Mouse (Mus musculus): ENCODE results near the gene Rdh16. TPM values are rescaled to one million over a fixed set of nuclear protein-coding genes. Genes with fewer than 3 reads are reported as not detected.

Rdh16 gene
- polyA plus RNA-seq (2012; rRNA removed) (0.10 TPM in 1 of 2 replicates, not detected in the other), polyA plus RNA-seq (2014; fragmentation: Nextera tagmentation; extraction: Ambion mirVana) (0.06 TPM in 1 of 2 replicates, not detected in the other)

DNA sequence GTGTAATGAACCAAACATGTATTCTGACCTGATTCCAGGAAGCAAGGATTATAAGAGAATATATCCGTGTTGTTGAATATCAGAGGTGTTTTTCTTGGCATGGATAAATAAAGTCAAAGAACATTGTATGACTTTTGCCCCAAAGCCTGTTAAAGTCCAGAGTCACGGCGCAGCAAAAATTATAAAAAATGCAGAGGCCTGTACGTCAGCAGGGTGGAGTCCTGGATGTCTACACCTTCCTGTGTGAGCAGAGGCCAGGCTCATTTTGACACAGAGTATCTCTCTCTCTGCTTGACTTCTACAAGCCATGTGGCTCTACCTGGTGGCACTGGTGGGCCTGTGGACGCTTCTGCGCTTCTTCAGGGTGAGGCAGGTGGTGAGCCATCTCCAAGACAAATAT lies at the start of gene Rdh16:
TSS of gene Rdh16 (plus strand) at position 262 of the 400 bp plus-strand sequence.
- Histone ChIP-seq H3K27ac (replicated peaks; ENCODE audit: low read depth, low read length) (no peak within 1 kb of the TSS), H3K27me3 (ENCODE audit: control insufficient read depth, insufficient read depth, low read length) (no peaks in the 10 kb centered on the region), H3K4me2 (replicated peaks; ENCODE audit: low read depth, low read length, severe bottlenecking) (no peak within 1 kb of the TSS), H3K4me1 (ENCODE audit: control insufficient read depth, insufficient read depth, low read length) (no peaks in the 10 kb centered on the region), H3K9ac (ENCODE audit: low read depth, low read length, severe bottlenecking) (no peak within 1 kb of the TSS), H3K36me3 (ENCODE audit: control insufficient read depth, insufficient read depth, low read length) (no peaks in the 10 kb centered on the region), H3K9me3 (ENCODE audit: control insufficient read depth, low read length) (no peaks in the 10 kb centered on the region), H3K4me3 (replicated peaks; ENCODE audit: low read length) (no peak within 1 kb of the TSS)
- no peak for ATAC-seq (ENCODE audit: low FRiP score, low read depth)
- 86% methylated on average over 6 of the region's 6 CpGs for WGBS
- no peak for DNase-seq (ENCODE audit: low spot score)
- no peak for TF ChIP-seq POLR2A (IDR thresholded peaks at IDR 0.05; ENCODE audit: borderline replicate concordance, extremely low read depth, insufficient read depth, insufficient read length)

- H3K27ac ChIP-seq (replicated peaks; ENCODE audit: low read depth, low read length) = no peak within 1 kb of the TSS
- peaks cover 18% of the 10 kb centered on the region for H3K36me3 ChIP-seq (ENCODE audit: control insufficient read depth, insufficient read depth, low read length)
- H3K4me1 ChIP-seq (ENCODE audit: control insufficient read depth, insufficient read depth, low read length) = peaks cover 6% of the 10 kb centered on the region; the same call in 1 of the 2 replicates
- H3K27me3 ChIP-seq (ENCODE audit: control insufficient read depth, insufficient read depth, low read length) = no peaks in the 10 kb centered on the region
- WGBS = 63% methylated on average over 8 of the region's 8 CpGs
- H3K4me2 ChIP-seq (replicated peaks; ENCODE audit: low read depth, low read length, severe bottlenecking) = no peak within 1 kb of the TSS
- no peak for TF ChIP-seq POLR2A (IDR thresholded peaks at IDR 0.05; ENCODE audit: borderline replicate concordance, extremely low read depth, insufficient read depth, insufficient read length)
- DNase-seq (ENCODE audit: low spot score) (no peak), ATAC-seq (ENCODE audit: low FRiP score, low read depth) (no peak)
- H3K9me3 ChIP-seq (ENCODE audit: control insufficient read depth, low read length) = no peaks in the 10 kb centered on the region
- no peak within 1 kb of the TSS for H3K9ac ChIP-seq (ENCODE audit: low read depth, low read length, severe bottlenecking)
- H3K4me3 ChIP-seq (replicated peaks; ENCODE audit: low read length) = no peak within 1 kb of the TSS
Measured at GRCm38 (mm10) chr10:127751548-127751947, 49.4 kb upstream of the Rdh16 start, which contains the start of gene Gpr182. TSS of gene Gpr182 (minus strand) at chr10:127751732.

DNA sequence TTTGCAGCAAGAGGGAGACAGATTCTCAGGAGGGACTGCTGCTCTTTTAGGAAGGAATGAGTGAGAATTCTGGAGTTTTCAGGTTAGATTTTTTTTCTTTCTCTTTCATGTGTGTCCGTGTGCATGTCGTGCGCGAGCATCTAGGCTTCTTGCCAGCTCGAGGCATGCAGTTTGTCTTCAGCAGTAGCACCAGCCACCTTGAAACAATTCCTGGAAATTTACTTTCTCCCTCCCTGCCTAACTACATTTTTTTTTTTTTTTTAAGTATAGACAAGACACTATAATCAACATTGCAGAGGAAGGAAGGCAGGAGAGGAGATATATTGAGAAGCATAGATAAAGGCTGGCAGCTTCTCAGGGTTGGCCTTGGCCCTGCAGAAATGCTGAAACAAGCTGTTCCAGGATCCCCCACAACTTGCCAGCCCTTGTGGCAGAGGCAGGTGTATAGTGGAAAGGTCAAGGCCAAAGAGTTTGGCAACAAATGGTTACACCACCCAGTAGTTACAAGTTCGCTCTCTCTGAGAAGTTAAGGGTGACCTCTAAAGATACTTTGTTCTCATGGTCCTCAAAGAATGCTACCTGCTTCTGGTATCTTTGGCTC lies 46.3 kb upstream of the Rdh16 start:
- H3K27me3 ChIP-seq (ENCODE audit: control insufficient read depth, insufficient read depth, low read length) = no peaks in the 10 kb centered on the region
- 67% methylated on average over 6 of the region's 6 CpGs for WGBS
- no peak overlapping the region for H3K9ac ChIP-seq (ENCODE audit: low read depth, low read length, severe bottlenecking)
- DNase-seq (ENCODE audit: low spot score) = no peak
- no peaks in the 10 kb centered on the region for H3K9me3 ChIP-seq (ENCODE audit: control insufficient read depth, low read length)
- ATAC-seq (ENCODE audit: low FRiP score, low read depth) = no peak
- H3K27ac ChIP-seq (replicated peaks; ENCODE audit: low read depth, low read length) = no peak overlapping the region
- no peak for TF ChIP-seq POLR2A (IDR thresholded peaks at IDR 0.05; ENCODE audit: borderline replicate concordance, extremely low read depth, insufficient read depth, insufficient read length)
- no peak overlapping the region for H3K4me3 ChIP-seq (replicated peaks; ENCODE audit: low read length)
- no peak overlapping the region for H3K4me2 ChIP-seq (replicated peaks; ENCODE audit: low read depth, low read length, severe bottlenecking)
- H3K36me3 ChIP-seq (ENCODE audit: control insufficient read depth, insufficient read depth, low read length) = no peaks in the 10 kb centered on the region
- no peaks in the 10 kb centered on the region; the same call in 1 of the 2 replicates for H3K4me1 ChIP-seq (ENCODE audit: control insufficient read depth, insufficient read depth, low read length)

GRCm38 (mm10) chr10:127755246-127755645 lies 45.7 kb upstream of the Rdh16 start:
- Histone ChIP-seq H3K36me3 (ENCODE audit: control insufficient read depth, insufficient read depth, low read length) (no peaks in the 10 kb centered on the region), H3K4me2 (replicated peaks; ENCODE audit: low read depth, low read length, severe bottlenecking) (no peak overlapping the region), H3K27ac (replicated peaks; ENCODE audit: low read depth, low read length) (no peak overlapping the region), H3K4me1 (ENCODE audit: control insufficient read depth, insufficient read depth, low read length) (no peaks in the 10 kb centered on the region; the same call in 1 of the 2 replicates), H3K27me3 (ENCODE audit: control insufficient read depth, insufficient read depth, low read length) (no peaks in the 10 kb centered on the region), H3K4me3 (replicated peaks; ENCODE audit: low read length) (no peak overlapping the region), H3K9me3 (ENCODE audit: control insufficient read depth, low read length) (no peaks in the 10 kb centered on the region), H3K9ac (ENCODE audit: low read depth, low read length, severe bottlenecking) (no peak overlapping the region)
- no peak for TF ChIP-seq POLR2A (IDR thresholded peaks at IDR 0.05; ENCODE audit: borderline replicate concordance, extremely low read depth, insufficient read depth, insufficient read length)
- no peak for ATAC-seq (ENCODE audit: low FRiP score, low read depth)
- DNase-seq (ENCODE audit: low spot score) = no peak
- 76% methylated on average over 3 of the region's 3 CpGs for WGBS

DNA sequence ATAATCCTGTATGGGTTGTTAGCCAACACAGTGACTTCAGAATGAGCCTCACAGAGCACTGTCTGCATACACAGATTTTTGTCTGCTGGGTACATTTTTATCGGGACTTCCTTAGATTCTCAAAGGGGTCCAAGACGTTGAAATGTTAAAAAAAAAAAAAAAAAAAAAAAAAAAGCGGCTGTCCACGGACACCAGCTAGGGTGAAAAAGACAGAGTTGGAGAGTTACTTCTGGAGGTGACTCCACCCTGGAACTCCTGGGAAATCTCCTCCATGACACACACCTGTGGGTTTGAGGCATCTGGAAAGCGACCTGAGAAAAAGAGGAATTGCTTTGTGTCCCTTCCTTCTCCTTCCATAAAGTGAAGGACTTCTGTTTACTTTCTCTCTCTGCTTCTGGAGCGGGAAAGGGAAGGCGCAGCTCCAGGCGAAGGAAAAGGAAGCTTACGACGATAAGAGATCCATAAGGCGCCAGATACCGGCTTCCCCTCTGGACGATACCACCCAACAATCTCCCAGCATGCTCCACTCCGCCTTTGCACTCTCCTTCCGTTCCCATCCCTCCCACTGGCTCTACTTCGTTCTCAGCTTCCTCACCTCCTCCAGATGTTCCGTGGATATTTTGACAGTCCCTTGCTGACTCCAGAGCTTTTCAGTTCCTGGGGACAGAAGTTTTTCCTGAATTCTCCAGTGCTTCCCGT lies 45.0 kb upstream of the Rdh16 start:
- no peak overlapping the region for H3K9ac ChIP-seq (ENCODE audit: low read depth, low read length, severe bottlenecking)
- no peak for TF ChIP-seq POLR2A (IDR thresholded peaks at IDR 0.05; ENCODE audit: borderline replicate concordance, extremely low read depth, insufficient read depth, insufficient read length)
- ATAC-seq (ENCODE audit: low FRiP score, low read depth) = no peak
- no peaks in the 10 kb centered on the region for H3K36me3 ChIP-seq (ENCODE audit: control insufficient read depth, insufficient read depth, low read length)
- H3K4me2 ChIP-seq (replicated peaks; ENCODE audit: low read depth, low read length, severe bottlenecking) = peak overlapping the region; percentile 20
- H3K27me3 ChIP-seq (ENCODE audit: control insufficient read depth, insufficient read depth, low read length) = no peaks in the 10 kb centered on the region
- H3K4me3 ChIP-seq (replicated peaks; ENCODE audit: low read length) = no peak overlapping the region
- no peaks in the 10 kb centered on the region; the same call in 1 of the 2 replicates for H3K4me1 ChIP-seq (ENCODE audit: control insufficient read depth, insufficient read depth, low read length)
- H3K27ac ChIP-seq (replicated peaks; ENCODE audit: low read depth, low read length) = no peak overlapping the region
- WGBS = 46% methylated on average over 17 of the region's 18 CpGs
- DNase-seq (ENCODE audit: low spot score) = no peak
- H3K9me3 ChIP-seq (ENCODE audit: control insufficient read depth, low read length) = no peaks in the 10 kb centered on the region

Data from limb, embryonic 14.5 days (tissue).